Mouse (Mus musculus): Measurements from ENCODE around the gene Avpi1. TPM values are rescaled to one million over a fixed set of nuclear protein-coding genes. Genes with fewer than 3 reads are reported as not detected.

Gene Avpi1
- total RNA-seq, 1 experiment from 2014 or later: 5.1 TPM

DNA sequence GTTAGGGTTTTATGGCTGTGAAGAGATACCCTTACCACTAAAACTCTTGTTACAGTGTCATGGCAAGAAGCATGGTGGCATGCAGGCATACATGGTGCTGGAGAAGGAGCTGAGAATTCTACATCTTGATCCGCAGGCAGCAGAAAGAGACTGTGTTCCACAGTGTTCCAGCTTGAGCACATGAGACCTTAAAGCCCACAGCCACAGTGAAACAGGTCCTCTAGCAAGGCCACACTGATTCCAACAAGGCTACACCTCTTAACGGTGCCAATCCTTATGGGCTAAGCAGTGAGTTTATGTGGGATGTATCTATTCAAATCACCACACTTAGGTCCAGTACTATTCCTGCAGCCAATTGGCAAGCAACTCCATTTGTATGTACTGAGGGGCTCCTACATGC, 16.9 kb upstream of the Avpi1 start:
- ATAC-seq (replicated peaks; ENCODE audit: low read depth, poor library complexity, severe bottlenecking): no peak

DNA sequence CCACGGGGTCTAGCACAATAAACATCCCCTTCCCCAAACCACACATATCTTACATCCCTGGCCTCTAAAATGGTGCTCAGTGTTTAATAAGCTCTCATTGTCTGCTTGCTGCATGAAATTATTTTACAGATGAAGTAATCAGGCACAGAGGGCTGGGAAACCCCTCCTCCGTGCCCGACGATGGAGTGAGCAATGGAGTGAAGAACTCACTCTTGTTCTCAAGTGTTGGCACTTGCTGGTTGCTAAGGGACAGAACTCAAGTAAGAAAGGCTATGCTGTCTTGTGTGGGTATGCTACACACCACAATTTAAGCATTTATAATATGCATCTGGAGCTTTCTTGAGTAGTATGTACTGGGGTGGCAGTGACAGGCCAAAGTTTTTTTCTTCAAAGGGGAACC, 16.4 kb upstream of the Avpi1 start:
- ATAC-seq (replicated peaks; ENCODE audit: low read depth, poor library complexity, severe bottlenecking): no peak

DNA sequence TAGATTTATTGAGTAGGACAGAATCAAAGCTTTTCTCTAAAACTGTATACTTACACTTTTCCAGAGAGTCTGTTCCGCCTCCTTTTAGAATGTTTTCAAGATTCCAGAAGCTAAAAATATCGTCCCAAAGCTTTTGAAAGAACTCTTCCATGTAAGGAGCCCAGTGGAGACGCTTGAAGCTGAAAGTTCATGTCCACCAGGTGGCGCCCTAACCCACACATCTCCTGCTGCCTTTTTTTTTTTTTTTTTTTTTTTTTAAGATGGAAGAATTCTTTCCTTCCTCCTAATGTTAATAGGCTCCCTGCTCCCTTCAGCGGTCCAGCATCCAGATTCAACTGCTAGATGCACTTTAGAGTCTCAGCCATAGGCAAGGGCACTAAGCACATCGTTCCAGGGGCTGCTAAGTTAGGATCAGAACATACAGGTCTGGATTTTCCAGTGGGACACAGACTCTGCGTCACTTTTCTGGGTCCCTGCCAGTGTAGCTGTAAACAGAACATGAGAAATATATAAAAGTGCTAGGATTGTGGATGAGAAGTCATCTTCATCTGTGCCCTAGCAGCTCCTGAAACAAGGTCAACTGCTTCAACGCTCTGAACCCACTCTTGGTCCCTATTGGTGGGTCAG, 15.8 kb upstream of the Avpi1 start:
- no peak for ATAC-seq (replicated peaks; ENCODE audit: low read depth, poor library complexity, severe bottlenecking)

DNA sequence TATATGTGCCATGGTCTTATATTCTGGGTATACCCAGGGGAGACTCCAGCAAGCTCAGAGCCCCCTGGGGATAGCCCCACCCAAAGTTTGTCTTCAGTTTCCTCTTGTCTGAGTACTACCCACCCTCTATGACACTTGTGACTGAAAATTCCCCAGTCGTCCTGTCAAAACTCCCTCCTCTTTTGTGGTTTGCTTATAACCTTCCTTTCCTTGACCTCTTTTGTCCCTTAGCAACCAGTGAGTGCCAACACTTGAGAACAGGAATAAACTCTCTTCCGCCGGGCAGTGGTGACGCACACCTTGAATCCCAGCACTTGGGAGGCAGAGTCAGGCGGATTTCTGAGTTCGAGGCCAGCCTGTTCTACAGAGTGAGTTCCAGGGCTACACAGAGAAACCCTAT, 15.2 kb upstream of the Avpi1 start:
- ATAC-seq (replicated peaks; ENCODE audit: low read depth, poor library complexity, severe bottlenecking): no peak

DNA sequence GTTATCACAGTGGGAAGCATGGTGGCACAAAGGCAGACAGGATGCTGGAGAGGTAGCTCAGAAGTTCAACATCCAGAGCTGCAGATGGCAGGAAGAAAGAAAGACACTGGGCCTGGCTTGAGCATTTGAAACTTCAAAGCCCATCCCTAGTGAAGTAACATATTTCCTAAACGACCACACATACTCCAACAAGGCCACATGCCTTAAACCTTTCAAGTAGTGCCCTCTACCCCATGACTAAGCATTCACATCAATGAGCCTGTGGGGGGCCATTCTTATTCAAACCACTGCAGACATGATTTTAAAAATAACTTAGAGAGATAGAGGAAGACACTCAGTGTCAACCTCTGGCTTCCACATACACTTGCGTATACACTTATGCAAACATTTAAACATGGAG, 13.9 kb upstream of the Avpi1 start:
- ATAC-seq (replicated peaks; ENCODE audit: low read depth, poor library complexity, severe bottlenecking): no peak

DNA sequence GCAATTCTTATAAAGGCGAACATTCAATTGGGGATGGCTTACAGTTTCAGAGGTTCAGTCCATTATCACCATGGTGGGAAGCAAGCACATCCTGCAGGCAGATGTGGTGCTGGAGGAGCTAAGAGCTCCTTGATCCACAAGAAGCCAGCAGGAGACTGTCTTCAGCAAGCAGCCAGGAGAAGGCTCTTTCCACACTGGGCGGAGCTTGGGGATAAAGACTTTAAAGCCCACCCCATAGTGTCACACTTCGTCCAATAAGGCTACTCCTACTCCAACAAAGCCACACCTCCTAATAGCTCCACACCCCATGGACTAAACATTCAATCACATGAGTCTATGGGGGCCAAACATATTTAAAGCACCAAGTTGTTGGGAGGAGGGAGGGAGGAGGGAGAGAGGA, 13.1 kb upstream of the Avpi1 start:
- no peak for ATAC-seq (replicated peaks; ENCODE audit: low read depth, poor library complexity, severe bottlenecking)

DNA sequence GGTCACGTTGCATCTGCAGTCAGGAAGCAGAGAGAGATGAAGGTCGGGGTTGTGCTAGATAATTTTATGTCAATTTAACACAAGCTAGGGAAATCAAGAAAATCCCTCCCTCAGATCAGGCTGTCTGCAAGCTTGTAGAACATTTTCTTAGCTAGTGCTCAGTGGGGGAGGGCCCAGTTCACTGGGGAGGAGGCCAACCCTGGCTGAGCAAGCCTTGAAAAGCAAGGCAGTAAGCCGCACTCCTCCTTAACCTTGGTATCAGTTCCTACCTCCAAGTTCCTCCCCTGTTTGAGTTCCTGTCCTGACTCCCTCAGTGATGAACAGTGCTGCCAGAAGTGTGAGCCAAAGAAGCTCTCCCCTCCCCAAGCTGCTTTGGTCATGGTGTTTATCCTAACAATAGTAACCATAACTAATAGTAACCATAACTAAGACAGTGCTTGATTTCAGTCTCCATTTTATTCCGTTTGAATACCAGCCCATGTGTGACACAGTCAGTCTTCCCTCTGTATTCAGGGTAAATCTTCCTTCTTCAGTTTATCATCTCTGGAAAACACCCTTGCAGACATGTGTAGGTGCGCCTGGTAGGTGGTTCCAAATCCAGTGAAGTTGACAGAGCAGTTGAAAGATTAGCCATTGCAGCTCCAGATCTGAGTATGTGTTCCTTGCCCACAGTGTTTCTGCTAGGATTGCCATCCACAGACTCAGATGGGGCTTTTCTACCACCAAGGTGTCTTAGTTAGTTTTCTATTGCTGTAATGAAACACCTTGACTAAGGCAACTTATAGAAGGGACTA, 11.1 kb upstream of the Avpi1 start:
- ATAC-seq (replicated peaks; ENCODE audit: low read depth, poor library complexity, severe bottlenecking): no peak

DNA sequence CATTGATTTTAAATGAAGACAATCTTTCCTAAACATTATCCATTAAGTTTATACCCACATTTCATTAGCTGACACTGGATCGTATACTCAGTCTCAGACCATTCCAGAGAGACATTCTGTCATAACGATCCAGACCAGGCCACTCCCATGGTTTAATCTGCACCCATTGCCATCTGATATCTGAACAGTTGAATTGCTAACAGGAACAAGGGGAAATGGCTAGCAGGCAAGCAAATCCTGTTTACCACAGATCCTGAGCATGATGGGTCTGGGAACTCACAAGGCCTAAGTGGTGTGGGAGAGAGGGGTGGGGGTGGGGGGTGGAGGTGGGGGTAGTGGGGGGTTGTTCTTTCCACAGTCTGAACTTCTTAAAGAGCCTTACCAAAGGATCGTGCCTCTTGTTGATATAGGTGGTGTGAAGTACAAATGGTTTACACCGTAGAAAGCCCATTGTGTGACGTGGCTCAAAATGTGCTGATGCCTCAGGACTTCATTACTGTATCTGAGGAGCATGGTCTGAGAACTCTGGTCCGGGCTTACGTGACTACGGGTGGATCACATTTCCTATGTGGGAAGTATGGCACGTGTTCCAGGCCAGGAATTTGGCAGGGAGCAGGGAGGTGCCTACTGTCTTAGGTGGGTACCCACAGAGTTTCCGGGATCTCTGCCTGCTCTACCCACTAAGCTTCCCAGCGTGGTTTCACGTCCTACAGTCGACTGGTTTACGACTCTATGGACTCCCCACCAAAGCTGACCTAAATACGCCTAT, 9.8 kb upstream of the Avpi1 start:
- ATAC-seq (replicated peaks; ENCODE audit: low read depth, poor library complexity, severe bottlenecking): no peak

DNA sequence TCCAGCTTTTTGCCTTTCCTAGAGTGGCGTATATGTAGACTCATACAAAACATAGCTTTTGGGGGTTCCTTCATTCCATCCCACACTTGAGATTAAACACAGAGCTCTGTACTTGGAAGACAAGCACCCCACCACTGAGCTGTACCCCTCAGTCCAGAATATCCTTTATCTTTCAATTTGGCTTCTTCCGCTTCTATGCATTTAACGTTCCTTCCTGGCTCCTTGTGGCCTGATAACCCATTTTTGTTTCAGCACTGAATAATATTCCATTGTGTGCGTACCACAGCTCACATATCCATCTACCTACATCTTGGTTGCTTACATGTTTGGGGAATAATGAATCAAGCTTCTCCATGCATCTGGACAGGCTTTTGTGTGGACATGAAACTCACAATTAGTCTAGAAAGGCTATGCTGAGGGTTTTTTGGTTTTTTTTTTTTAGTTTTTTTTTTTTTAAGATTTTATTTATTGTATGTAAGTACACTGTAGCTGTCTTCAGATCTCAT, 8.4 kb upstream of the Avpi1 start:
- ATAC-seq (replicated peaks; ENCODE audit: low read depth, poor library complexity, severe bottlenecking): no peak

DNA sequence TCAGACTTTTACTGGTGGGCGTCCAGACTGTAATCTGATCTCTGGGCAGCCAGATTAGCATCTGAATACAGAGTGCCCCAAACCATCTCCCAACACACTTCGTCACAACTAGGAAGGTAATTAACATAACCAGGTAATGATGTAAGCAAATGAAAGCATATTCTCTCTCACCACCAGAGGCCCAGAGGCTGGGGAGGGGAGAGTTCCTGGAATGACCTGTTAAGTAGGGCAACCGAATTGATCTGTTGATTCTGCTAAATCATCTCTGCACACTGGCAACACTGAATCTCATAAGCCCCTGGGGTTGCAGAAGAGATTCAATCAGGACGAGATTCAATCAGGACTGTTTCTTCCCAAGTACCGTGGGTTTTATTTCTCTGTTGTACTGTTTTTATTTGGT, 7.3 kb upstream of the Avpi1 start:
- no peak for ATAC-seq (replicated peaks; ENCODE audit: low read depth, poor library complexity, severe bottlenecking)

DNA sequence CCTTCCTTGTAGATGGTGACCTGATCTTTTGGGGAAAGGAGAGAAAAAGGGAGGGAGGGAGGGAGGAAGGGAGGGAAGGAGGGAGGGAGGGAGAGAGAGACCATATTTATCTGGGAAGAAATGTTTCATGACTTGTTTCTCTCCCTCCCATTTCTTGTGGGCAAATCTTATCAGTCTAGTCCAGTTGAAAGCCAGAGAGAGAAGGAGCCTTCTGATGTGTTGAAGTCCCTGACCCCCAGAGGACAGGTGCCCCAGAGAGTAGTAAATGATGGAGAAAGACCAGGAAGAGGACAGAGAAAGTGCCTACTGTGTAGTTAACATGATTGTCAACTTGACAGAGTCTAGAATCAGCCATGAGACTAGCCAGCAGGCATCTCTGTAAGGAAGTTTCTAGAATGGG, 6.2 kb upstream of the Avpi1 start:
- no peak for ATAC-seq (replicated peaks; ENCODE audit: low read depth, poor library complexity, severe bottlenecking)

DNA sequence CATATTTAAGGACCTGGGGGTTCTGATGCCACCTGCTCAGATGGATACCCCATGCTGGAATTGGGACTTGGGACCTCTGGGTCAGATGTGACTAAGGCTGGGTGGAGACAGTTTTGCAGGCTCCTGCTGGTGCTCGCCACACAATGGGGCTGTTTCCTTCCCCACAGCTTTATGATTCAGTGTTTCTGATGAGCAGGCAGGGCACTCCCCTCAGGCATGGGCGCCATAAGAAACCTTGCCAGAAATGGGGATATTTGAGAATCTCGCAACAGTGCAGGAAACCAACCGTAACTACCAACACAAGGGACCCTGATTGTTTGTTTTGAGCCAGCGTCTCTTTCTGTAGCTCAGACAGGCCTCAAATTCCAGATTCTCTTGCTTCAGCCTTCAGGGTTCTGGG, 2.2 kb upstream of the Avpi1 start:
- ATAC-seq (replicated peaks; ENCODE audit: low read depth, poor library complexity, severe bottlenecking): no peak

DNA sequence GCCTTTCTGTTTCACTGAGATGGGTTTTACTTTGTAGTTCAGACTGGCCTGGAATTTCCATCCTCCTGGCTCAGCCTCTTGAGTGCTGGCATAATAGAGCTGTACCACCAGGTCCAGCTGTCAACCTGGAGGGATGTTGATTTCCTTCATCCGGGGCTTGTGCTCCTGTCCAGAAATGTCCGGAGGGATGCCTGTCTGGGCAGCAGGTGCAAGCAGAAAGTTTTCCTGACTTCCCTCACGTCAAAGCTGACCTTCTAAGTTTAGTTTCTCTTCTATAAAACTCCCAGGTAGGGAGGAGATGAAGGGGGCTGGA, 1.4 kb upstream of the Avpi1 start:
- ATAC-seq (replicated peaks; ENCODE audit: low read depth, poor library complexity, severe bottlenecking): no peak

DNA sequence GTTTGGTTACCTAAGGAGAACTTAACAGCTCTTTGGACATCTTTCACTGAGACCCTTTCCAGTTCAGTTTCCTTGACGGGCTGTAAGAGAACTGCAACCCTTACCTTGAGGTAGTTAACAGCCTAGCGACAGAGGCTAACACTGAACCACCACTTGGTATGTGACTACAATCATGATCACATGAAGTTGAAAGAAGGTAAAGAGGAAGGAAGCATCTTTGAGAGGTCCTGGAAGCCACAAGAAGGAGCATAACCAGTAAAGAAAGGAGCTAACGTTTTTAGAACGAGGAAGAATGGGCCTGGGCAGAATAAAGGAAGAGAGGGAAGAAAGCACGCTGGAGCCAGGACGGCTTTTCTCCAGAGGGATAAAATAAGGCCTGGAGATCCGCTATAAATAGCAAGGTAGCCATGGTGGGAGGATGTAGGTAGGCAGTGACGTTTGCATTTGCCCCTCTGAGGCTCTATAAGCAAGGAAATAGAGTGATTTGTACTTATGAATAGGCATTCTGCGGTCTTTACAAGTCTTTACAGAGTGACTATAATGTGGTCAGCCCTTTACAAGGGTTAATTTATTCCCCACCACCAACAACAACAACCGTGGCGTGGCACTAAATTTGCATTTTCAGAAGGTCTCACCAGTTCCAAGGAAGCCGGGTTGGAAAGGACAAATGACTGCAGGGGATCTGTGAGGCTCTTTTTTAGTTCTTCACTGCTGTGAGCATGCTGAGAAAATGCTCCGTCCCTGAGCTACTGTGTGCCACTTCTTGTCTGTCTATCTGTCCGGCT, 842 bp upstream of the Avpi1 start:
- peak; percentile 29 for ATAC-seq (replicated peaks; ENCODE audit: low read depth, poor library complexity, severe bottlenecking)

DNA sequence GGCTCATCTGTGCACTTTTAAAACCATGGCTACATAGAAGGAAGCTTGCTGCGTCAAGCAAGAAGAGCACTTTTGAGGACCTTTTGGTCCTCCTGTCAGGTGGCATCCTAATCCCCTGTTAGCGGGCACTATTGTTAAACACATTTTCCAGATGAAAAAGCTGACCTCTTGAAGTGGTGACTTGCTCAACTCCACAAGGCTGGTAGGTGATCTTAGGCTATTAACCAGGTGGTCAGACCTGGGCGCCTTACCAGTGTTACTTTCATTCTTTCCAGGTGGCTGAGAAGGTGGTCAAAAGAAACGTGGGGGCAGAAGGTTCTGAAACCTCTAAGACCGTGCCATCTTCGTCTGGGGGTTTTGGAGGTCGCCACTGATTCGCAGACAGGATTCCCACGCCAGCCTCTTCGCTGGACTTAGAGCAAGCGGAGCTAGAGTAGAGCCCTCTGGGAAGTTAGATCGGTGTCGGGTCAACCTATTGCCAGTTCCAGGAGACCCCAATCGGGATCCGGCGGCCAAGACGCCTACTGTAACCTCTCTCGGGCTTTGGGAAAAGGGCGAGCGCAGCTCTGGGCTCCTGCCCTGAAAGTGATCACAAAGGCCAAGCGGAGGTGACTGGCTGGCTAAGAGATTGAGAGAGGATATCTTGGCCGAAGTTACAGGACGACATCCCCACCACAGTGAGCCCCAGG, 663 bp downstream of the Avpi1 start:
- ATAC-seq (replicated peaks; ENCODE audit: low read depth, poor library complexity, severe bottlenecking): no peak

DNA sequence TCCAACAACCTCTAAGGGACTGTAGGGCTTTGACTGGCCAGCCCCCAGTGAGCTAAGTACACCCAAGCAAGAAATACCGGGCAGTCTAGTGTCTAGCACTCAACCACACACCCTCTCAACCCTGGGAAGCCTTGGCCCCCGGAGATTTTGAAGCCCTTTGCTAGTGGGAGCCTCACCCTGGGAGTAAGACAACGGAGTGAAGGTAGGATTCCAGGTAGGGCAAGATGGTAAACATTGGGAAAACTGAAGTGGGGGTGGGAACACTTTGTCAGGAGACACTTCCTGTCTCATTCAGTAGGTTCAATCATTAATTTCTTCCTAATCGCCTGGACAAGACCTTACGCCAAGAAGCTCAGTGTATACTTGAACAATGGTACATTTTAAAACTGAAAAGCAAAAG, 1.8 kb downstream of the Avpi1 start:
- ATAC-seq (replicated peaks; ENCODE audit: low read depth, poor library complexity, severe bottlenecking): no peak

DNA sequence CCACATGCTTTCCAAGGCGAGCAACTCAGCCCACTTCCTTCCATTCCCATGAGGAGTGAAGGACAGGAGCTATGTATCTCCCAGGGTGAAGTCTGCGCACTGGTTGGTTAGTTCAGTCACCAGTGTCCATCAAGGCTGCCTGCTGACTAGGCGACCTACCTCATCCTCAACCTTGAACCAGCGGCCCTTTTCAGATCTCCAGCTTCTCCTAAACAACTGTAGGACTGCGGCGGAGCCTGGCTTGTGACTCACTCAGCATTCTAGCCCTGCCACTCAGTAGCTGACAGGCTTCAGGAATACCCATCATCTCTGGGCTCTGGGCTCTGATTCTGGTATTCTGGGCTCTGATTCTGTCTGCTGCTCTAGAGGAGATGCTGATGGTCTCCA, 2.6 kb downstream of the Avpi1 start:
- no peak for ATAC-seq (replicated peaks; ENCODE audit: low read depth, poor library complexity, severe bottlenecking)

DNA sequence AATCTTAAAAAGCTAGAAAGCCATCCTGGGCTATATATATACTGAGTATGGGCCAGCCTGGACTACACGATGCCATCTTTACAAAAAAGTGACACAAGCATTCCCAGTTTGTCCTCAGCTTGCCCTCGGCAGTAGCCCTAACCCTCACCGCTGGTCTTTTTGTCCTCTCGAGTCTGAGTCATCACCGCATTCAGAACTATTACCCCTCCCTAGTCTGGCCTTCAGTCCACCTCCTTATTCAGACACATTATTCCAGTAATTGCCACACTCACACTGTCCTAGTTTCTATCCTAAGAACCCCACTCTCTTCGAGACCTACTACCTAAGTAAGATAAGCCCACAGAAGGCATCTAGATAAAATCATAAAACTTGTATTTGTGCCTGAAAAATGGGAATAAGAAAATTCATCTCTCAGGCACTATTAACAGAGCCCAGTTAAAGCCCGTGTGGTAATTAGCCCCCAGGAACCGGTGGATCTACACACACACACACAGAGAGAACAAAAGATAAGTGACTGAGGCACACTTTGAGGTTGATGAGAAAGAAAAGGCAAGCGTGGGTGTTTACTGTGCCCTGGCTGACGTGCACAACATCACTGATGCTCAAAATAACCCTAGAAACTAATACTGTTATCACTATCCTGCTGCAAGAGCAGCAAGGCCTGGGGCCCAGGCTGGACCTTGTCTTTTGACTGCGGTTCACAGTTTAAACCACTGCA, 3.2 kb downstream of the Avpi1 start:
- ATAC-seq (replicated peaks; ENCODE audit: low read depth, poor library complexity, severe bottlenecking): no peak

DNA sequence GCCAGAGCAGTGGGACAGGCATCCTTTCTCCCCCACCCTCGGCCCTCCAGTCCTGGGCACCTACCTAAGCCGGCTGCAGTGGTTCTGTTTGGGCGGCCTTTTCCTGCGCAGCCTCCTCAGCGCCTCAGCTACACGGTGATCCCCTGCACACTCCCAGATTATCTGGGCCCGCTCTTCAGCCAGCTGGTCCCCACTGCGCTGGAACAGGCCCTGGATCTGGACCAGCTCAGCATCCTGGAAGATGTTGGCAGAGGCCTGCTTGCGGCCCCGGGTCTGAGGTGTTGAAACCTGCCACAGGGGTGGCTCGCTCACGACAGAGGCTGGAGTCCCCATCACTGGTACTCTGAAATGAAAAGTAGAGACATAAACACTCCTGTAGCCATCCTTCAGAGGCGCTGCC, 4.2 kb downstream of the Avpi1 start:
- no peak for ATAC-seq (replicated peaks; ENCODE audit: low read depth, poor library complexity, severe bottlenecking)

Measured in common myeloid progenitor, adult 5-6 weeks (primary cell).